Mouse (Mus musculus) frontal cortex, adult (tissue): Measurements from ENCODE around the gene Ccdc137.
A peak's percentile ranks its signal among the peaks of the same experiment; 100 is the strongest.

Source experiments
- ATAC-seq: cut with Nextera tagmentation; 2 replicates; pipeline ENCODE4 v1.9.2; 2017; ENCODE audit warnings: mild to moderate bottlenecking, moderate library complexity, mixed read lengths; ENCODE audit not compliant: low TSS enrichment

The Ccdc137 gene

DNA sequence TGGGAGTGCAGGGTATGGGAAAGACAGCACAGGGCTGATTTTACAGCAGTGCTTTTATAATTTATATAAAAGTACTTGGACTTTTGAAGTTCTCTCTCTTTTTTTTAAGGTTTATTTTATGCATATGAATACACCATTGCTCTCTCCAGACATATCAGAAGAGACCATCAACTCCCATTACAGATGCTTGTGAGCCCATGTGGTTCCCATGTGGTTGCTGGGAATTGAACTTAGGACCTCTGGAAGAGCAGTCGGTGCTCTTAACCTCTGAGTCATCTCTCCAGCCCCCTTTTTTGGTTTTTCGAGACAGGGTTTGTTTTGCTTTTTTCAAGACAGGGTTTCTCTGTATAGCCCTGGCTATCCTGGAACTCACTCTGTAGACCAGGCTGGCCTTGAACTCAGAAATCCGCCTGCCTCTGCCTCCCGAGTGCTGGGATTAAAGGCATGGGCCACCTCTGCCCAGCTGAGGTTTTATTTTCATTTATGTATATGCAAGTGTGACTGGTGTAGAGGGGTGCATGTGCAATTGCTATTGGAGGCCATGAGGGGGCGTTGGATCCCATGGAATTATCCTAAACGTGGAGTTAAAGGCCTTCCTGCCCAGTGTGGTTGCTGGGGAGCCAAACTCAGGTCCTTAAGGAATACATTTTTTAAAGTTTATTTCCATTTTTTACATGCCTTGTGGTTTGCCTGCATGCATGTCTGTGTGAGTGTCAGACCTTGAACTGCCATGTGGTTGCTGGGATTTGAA lies 1.1 kb downstream of the Ccdc137 start:
- ATAC-seq = no peak

DNA sequence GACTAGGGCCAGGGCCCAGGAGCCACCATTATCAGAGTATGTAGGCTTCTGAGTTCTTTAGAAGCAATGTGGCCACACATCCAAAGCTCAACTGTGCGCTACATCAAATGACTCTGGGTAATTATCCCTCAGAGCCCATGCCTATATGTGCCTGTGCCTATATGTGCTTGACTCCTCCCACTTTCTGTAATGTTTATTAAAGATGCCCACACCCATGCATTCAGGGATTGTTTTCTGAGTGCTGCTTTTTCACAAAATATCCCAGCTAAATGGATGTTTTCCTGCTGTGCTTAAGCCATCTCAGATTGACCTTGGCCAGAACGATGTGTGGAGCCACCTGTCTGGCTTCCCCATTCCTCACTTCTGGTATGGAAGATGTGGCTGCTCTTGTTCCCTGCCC lies 5.6 kb downstream of the Ccdc137 start:
- ATAC-seq = no peak

DNA sequence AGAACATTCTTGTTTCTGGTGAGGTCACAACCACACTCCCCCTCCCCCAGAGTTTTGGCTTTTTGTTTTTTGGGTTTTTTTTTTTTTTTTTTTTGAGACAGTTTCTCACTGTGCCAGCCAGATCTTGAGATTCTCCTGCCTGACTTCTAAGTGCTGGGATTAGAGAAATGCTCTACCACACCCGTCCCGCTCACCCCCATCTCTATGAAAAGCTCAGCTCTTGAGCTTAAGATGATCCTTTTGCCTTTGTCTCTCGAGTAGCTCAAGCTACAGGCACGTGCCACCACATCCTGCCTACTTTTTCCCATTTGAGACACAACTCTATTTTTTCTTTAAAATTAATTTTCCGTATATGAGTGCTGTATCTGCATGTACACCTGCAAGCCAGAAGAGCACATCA lies 6.5 kb downstream of the Ccdc137 start:
- no peak for ATAC-seq

DNA sequence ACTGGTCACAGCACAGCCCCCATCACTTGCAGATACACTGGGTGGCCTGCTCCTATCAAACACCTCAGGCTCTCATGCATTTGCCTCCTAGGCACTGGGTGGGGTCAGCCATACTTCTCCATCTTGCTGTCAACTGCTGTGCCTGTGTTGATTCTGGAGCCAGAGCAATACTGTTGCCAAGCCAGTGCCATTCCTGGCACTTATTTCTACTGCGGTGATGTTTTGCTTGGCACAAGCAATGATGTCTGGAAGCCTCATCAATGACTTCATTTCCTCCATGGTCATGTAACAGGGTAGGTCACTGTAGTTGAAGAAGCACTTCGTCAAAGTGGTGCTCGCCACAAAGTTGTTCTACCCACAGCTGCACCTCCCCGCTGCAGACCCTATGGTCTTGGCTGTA lies 7.6 kb downstream of the Ccdc137 start:
- no peak for ATAC-seq

DNA sequence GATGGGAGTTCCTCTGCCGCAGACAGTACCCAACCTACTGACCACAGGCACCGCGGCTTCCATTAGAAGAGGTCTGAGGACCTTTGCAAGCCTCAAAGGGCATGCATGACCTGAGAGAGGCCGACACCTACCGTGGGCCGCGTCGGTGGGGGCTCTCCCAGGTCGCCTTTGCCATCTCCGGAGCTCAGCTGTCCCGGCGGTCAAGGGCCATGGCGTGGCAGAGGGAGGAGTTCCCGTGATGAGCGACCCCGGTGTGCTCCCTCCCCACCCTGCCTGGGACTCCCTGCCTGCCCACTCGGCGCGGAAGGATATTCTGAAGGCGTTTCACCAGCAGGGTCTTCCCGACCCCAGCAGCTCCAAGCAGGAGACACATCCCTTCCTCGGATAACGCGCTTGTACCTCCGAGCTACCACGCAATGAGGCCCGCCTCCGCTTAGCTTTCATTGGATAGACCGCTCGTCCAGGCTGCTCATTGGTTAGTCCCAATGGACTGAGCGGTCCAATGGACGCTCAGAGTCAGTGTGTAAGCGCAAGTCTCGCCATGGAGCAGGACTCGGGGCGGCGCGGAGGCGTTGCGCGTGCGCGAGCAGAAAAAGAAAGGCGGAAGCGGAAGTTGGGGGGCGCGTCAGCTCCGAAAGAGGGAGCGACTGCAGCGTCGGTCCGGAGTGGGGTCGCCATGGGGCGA lies 9.3 kb downstream of the Ccdc137 start, which contains the start of gene Arl16:
TSS of gene Arl16 (minus strand) at position 557 of the 685 bp plus-strand sequence.
- peak; percentile 98 for ATAC-seq

DNA sequence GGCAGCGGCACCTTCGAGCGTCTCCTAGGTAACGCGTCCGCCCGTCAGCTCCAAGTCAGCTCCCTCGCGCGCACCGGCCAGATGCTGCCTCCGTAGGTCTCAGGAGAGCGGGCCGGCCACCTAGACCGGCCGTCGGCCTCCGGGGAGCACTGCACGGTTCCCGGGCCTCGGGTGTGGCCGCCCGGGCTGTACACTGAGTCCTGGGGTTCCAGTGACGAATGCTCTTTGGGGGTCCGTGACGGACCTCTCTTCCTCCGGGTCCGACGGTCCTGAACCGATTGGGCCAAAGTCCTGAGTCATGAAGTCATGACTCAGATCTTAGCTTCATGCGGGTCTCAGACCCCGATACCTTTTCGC lies 9.8 kb downstream of the Ccdc137 start:
- ATAC-seq = 0 out of 2 replicates have a peak, but pooled peaks have one; percentile 14

DNA sequence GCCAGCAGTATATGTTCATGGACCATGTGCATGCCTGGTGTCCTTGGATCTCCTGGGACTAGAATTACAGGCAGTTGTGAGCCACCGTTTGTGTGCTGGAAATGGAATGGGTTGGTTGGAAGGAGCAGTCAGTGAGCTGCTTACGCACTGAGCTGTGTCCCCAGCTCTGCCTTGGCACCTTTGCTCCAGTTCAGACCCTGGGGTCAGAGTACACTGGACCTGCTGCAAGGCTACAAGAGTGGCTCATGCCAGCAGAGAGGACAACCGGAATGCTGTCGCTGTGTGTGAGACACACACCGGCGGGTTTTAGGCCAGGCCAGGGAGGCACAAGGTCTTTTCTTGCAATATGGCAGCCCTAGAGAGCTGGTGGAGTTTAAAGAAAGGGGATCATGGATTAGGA lies 14.1 kb downstream of the Ccdc137 start:
- ATAC-seq = no peak

DNA sequence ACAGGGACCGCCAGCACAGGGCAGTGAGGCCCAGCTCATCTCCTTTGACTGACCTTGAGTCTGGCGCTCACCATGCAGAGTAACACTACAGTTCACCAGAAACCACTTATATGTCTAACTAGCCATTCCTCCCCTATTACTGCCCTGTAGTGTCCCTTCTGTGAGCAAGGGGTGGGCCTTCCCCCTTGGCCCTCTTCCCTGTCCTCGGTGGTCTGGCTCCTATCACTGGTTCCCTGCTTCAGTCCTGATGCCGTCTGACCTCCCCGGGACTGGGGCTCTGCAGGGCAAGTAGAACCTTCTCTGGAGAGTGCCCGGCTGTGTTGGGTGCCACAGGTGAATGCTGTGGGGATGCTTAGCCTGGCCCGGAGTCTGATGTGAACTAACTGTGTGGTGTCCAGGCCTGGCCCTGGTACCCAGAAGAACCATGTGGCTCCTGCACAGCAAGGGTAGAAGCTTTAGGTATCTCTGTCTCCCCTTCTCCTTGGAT lies 25.6 kb downstream of the Ccdc137 start:
- ATAC-seq = no peak

DNA sequence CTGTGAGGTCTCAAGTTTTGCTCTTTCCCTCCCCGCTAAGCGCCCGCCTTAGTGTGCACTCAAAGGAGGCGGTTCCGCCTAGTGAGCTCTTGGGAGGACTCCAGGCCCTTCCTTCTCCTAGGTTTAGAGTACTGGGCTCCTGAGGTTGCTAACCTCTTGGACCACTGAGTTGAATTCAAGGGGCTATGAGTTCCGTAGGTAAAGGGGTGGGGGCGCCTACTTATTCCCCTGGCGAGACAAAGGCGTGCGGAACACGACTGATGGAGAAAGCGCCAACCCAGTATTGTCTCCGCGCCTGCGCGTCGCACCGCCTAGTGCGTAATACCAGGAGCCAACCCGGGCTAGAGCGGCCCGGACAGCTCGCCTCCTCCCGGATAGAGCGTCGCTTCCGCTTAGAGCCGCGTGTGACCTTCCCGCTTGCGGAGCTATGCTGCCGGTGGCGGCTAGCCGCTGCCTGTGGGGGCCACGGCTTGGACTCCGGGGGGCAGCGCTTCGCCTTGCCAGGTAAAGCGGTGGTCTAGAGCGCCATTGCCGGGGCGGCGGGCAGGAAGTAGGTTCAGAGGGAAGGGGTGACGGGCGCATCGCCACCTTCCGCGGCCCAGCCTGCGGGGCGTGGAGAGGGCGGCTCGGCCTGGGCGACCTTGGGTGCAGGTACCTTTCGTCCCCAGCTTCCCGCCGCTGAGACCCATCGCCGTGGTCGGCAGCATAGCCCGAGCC lies 26.5 kb downstream of the Ccdc137 start, which contains the start of gene Mrpl12:
TSS of gene Mrpl12 (plus strand) at position 349 of the 717 bp plus-strand sequence.
- peak; percentile 92 for ATAC-seq

DNA sequence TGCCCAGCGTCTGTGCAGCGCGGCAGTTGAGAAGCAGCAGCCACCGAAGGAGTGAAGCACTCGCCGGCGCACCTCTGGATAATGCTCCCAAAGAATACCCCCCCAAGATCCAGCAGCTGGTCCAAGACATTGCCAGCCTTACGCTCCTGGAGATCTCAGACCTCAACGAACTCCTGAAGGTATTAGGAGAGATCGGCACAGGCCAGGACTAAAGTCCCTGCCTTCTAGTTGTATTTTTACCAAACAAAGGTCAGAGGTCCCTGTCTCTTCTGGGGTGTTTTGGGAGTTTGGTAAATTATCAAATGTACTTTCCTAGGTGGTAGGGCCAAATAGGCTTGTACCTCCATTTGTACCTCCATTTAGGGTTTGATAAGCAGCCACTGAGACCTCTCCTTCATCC lies 27.3 kb downstream of the Ccdc137 start:
- no peak; the same call in 1 of the 2 replicates for ATAC-seq

DNA sequence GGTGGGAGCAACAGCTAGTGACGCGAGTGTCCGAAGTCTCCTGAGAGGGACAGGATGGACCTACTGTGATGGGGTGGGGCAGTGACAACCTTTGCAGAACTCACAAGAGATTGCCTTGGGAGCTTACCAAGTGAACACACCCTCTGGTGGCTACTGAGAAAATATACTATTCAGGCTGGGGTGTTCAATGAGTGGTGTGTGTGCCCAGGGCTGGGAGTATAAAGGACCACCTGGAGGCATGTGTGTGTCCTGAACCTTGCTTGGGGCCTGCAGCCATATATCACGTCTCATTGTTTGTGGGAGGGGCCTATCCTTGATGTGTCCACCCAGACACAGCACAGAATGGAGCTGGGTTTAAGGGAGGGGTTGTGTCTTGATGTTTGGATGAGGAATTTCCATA lies 30.6 kb downstream of the Ccdc137 start:
- ATAC-seq = no peak

DNA sequence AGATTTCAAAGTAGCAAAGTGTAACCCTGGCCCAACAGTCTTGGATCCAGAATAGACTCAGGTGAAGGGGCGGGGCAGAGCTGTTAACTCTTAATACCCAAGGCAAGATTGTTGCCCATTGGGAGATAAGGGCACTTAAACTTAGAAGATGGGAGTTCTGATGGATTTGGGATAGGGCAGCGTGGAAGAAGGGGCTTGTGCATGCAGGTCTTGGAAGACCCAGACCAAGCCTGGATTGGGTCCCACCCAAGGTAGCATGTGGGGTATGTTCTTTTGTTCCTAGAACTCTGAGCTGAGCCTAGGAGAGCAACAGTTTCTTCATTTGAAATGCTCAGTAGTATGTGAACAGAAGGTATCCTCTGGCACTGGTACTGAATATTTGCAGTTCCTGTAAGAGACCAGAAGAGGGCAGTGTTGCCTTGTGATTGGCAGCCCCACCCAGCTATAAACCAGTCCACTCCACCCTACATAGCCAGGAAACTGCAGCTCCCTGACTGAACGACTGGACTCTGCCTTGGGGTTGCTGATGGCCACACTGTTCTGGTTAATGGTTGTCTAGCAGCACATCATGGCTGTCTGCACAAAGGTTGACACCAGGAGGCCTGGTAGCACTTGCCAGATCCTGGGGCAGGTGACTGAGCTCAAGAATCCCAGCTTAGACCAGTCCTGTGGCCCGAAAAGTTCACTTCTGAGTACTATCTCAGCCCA lies 31.3 kb downstream of the Ccdc137 start:
- peak; percentile 40; the same call in 1 of the 2 replicates for ATAC-seq

DNA sequence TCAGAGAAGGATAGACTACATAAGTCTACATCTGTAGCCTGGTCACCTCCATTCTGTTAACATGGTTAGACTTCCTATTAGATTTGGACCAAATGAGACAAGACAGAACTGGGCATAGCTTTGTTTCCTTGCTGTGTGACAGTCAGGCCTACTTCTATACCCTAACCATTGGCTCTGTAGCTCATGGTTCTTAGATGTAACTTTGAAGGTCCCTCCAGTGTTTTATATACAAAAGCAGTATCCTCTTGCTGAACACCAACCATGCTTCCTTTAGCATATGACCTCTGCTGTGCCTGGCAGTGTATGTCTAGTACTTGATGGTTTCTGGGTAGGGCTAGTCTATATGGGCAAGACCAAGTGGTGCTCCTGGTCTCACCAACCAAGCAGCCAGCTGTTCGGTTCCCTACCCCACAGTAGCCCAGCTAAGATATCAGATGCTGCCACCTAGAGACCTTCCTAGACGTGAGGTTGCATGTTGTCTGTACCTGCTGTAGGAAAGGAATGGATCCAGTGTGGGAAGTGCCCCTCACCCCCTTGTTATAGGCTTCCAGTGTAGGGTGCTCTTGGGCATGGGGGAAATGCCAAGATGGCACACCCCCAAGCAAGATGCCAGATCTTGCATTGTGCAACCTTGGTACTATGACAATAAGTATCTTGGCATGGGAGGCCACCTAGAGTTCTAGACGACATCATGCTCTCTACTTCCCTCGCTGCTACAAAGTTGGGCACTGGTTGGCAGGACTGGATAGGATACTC lies 32.6 kb downstream of the Ccdc137 start:
- ATAC-seq = no peak

DNA sequence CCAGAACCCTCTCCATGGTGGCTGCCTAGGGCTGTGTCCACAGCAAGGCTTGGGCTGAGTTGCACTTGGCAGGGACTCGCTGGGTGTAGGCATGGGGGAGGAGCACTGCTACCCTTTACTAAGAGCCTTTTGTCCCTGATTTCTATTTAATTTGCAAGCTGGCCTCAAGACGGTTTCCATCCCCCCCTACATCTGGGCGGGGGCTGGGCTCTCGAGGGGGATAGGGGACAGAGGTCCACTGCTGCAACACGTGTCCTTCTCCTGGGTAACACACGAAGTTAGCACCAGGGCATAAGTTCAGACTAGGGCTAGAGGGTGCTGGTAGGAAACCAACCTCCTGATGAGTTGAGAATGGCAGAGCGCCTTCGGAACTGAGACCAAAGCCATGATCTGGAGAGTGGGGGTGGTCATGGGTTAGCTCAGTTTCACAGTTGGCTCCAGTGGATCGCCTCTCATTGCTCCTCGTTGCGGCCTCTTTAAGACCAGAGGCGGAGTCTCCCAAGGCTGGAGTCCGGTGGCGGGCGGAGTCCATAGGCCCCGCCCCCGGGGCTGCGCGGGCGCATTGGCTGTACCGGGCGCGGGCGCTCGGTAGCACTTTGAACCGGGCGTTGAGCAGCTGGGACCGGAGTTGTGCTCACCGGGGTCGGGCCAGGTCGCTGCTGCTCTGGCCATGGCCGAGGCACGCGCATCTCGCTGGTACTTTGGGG lies 33.6 kb downstream of the Ccdc137 start, which contains the start of gene Slc25a10:
TSS of gene Slc25a10 (plus strand) at position 524 of the 707 bp plus-strand sequence.
- peak; percentile 84 for ATAC-seq

DNA sequence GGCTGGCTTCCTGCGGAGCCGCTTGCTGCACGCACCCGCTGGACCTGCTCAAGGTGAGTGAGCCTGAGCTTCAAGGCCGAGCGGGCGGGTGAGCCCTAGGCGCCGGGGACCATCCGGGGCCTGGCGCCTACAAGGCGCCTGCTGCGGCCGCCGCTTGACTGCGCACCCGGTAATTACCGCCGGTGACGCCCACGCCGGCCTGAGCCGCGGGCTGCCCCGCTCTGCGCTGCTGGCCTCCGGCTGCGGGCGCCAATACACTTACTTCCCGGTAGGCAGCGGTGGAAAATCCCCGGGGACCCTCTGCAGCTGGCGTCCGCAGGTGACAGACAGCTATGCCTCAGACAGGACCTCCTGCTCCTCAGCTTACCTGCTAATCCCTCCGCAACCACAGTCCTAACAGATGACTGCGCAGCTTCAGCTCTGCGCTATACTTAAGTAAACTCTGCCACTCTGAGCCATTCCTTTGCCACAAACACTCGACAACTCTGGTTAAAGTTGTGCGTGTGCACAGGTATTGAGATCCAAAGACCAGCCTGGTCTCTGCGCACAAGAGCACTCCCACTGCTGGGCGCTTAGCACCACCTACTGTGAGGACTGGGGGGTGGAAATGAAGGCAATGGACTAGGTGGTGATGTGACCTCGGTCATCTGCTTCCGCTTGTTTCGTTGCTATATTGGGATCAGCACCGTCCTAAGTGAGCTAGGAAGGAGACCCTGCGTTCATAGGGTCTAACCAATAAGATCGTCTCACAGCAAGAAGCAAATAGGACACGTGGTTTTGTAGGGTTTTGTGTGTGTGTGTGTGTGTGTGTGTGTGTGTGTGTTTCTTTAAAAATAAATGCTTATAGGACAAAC lies 34.3 kb downstream of the Ccdc137 start:
- ATAC-seq = no peak; the same call in 1 of the 2 replicates

DNA sequence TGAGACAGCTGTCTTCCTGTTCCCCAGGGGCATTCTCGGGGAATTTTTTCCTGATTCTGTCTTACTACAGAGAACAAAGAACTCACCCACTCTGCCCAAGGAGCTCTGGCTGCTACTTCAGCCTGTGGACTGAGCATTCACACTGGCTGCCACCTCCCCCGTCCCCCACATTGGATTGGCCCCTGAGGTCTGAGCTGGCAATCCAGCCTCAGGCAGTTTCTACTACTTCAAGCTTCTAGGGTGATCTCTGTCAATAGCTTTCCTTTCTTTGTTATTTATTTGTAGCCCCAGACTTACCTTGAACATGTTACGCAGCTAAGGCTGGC lies 34.9 kb downstream of the Ccdc137 start:
- ATAC-seq = no peak

DNA sequence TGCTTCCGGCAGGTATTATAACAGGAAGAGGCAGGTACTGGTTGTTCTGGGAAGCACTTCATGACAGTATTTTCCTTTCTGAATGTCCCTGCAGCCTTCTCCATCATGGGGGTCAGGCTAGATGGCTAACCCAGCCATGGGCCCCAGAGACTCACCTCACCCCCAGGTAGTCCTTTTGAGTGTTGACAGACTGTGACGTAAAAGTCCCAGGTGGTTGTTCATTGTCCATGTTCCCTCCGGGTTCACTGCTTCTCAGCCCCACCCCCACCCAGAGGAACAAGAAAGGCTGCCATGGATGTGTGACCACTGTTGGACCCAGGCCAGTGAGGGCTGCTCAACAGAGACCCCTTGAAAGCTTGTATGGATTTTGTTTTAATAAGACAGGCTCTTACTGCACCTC lies 35.4 kb downstream of the Ccdc137 start:
- ATAC-seq = no peak

DNA sequence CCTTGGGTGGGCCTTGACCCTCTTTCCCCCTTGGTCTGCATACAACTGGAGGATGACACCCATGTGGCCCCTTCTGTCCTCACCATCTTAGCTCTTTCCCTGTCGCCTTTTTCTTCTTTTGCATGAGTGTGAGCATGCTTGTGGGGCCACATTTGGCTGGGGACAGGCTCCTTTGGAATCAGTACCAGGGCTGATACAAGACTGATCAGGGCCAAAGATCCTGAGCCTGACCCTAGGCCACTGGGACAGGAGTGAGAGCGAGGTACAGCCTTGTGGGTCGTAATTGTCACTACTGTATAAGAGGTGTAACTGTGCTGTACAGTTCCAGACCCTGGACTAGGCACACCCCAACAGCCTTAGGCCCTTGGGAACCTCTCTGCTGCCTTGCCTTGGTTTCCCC lies 36.0 kb downstream of the Ccdc137 start:
- no peak for ATAC-seq

DNA sequence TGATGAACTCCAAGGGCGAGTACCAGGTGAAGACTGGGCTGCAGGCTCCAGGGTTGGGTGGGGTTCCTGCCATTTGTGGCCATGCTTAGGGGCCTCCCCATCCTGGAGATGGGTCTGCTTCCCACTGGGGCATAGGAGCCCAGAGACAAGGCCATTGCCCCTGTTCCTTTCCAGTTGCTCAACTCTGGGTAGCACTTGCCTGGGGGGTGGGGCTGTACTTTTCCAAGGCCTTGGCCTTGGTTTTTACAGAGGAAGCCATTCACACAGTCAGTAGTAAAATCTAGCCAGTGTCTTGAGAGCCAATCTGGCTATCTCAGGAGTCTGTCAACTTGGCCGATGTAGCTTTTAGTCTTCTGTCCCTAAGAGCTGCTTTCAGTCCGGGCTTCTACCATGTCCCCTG lies 39.5 kb downstream of the Ccdc137 start:
- ATAC-seq = no peak

DNA sequence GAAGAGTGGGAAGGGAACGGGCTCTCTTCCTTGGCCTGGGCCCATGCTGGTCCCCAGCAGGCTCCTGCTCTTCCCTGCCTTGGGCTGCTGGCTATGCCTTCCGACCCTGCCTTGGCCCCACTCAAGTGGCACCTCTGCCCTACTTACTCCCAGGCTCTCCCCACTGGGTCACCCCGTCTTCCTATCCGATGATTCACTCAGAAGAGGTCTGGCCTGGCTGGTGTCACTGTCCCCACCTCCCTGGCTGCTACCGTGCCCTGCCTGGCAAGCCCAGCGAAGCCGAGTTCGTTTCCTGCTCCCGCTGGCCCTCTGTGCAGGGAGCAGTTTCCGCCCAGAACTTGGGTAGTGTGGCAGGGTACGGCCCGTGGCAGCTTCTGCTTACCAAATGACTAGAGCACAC lies 40.3 kb downstream of the Ccdc137 start:
- no peak for ATAC-seq
